Mouse (Mus musculus) adrenal gland (tissue): ENCODE measurements around the gene Olfr1392.
"Not testable (repeated sequence)": the region's sequence is repeated elsewhere in the genome, so short reads cannot be mapped to it uniquely, and the experiment has no call there.

ENCODE experiments used
- intact Hi-C: fragments of 180-260 bp; cut with DNase I; formaldehyde crosslinking; loops from one replicate; pipeline ENCODE4 v1.15.1; 2025

Gene Olfr1392

GRCm38 (mm10) chr11:49278222-49278621 lies 6.9 kb upstream of the Olfr1392 start, which contains the start of gene Olfr1393:
Olfr1393 (plus strand) TSS chr11:49278304.
- intact Hi-C loops: loop anchor here (10.0 kb wide), 1 partner anchor 137 kb away; no protein-coding TSS in a partner anchor

GRCm38 (mm10) chr11:49287251-49287650 lies 2.2 kb downstream of the Olfr1392 start:
- intact Hi-C loops: no loop called here

DNA sequence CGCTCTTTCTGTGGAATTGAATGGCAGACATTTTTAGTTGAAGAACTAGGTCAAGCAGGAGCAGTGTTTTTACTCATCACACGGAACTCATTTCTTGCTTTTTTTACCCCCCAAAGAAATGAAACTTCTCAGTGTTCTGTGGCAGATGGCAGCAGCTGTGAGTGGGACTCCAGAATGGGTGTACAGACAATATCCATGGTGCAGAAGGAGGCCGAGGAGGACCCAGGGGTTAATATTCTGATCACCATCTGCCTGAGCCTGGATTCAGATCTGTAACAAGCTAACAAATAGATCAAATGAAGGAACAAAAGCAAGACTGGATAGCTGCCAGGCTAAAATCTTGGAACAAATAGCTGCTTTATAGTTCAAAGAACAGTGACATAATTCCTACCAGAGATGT lies 7.7 kb downstream of the Olfr1392 start:
- intact Hi-C loops: no loop called here

DNA sequence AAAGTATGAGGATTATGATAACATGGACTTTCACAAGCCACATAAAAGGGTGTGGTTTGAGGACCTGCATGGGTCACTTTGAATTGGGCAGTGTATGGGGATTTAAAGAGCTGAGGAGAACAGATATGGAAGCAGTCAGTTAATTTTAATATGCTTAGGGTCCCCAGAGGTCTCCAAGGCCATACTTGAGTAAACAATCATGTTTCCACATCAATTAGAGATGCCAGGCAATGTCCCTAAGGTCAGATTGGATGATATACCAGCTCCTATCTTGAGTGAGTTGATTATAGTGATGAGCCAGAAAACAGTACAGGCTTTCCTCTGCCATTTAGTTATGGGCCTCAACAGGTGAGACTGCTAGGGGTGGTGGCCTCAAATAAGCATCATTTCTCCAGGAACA lies 19.4 kb downstream of the Olfr1392 start, which contains the start of gene Olfr10:
Olfr10 (plus strand) TSS at position 301 of the 400 bp plus-strand sequence.
- intact Hi-C loops: no loop called here

DNA sequence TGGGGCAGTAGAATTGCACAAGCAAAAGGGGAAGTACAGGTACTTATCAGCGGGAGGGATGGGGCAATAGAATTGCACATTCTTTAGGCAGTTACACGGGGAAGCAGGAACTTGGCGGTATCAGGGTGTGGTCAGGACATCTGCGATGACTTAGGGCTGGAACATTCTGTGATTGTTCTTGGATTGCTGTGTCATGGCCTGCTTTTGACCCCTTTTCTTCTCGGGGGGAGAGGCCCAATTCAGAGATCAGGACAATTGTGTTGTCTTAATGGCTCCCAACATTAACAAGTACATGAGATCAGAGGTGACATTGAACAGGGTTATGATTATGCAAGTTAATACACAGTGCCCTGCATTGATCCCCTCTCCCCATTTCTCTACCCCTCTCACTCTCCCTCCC lies 23.5 kb downstream of the Olfr1392 start:
- intact Hi-C loops: not testable (repeated sequence)

DNA sequence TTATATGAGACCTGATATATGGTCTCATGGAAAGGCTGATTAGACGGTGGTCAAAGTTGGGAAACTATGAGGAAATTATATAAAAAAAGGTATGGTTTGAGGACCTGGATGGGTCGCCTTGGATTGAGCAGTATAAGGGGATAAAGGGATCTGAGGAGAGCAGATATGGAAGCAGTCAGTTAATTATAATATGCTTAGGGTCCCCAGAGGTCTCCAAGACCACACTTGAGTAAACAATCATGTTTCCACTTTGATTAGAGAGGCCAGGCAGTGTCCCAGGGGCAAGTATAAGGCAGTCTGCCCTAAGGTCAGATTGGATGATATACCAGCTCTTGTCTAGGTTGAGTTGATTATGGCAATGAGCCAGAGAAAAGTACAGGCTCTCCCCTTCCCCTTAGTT lies 37.4 kb downstream of the Olfr1392 start, which contains the start of gene Olfr1391:
Olfr1391 (plus strand) TSS at position 301 of the 400 bp plus-strand sequence.
- intact Hi-C loops: no loop called here

GRCm38 (mm10) chr11:49326726-49327125 lies 41.6 kb downstream of the Olfr1392 start:
- intact Hi-C loops: no loop called here

DNA sequence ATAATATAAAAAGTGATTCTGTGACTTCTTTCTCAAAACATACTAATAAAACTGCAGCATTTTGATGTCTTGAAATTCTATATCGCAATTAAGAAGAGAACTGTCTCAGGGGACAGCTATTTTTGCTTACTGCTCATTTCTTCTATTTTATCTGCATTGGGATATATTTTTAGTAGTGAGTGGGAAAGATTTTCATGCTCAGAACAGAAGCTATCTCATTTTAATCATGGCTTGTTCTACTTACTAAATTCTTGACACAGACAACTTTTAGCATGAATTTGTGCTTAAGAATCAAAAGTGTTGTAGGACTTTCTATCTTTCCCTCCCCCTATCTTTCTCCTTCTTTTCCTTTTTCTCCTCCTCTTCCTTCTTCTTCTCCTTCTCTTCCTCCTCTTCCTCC lies 44.6 kb downstream of the Olfr1392 start:
- intact Hi-C loops: no loop called here

DNA sequence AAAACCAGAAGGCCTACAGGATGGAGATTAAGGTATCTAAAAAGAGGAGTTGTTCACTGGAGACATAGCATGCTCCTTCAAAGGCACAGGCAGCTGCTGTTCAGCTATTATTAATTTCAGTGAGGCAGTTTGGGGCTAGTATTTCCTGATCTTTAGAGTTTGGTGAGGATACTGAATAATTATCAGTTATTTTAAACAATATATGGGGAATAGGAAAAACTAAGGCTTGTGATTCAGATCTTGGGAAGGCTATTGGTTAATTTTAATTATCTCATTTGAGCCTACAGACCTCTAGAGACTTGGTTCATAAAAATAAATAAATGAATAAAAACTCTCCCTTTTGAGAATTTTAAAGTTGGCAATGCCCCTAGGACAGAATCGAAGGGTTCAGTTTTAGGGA lies 49.8 kb downstream of the Olfr1392 start, which contains the start of gene Olfr1390:
Olfr1390 (plus strand) TSS at position 301 of the 400 bp plus-strand sequence.
- intact Hi-C loops: no loop called here

- intact Hi-C loops: no loop called here
Observed at GRCm38 (mm10) chr11:49337150-49337832, 52.2 kb downstream of the Olfr1392 start.
